Mouse (Mus musculus) neural tube, embryonic 11.5 days (tissue): ENCODE data around the gene S100a10. TPM values are rescaled to one million over a fixed set of nuclear protein-coding genes. Genes with fewer than 3 reads are reported as not detected.

Experiments used
- ATAC-seq: fragments of 200-750 bp; cut with Nextera tagmentation; 2 replicates; pipeline ENCODE4 v1.8.0; 2017; ENCODE audit warnings: moderate number of reproducible peaks, mild to moderate bottlenecking, moderate TSS enrichment, moderate library complexity; ENCODE audit not compliant: insufficient read depth, low FRiP score, low TSS enrichment
- DNase-seq: peaks from one replicate; pipeline ENCODE4 v3.0.0-alpha.2; 2015; ENCODE audit warnings: low spot score
- H3K27ac ChIP-seq: fragments of 300-500 bp; sonication (generic); 2 replicates; pipeline ENCODE4 v1.5.1; 2014; ENCODE audit warnings: low read depth, mild to moderate bottlenecking, low read length
- H3K27me3 ChIP-seq: fragments of 300-500 bp; sonication (generic); 2 replicates; pipeline ENCODE4 v1.6.1; 2014; ENCODE audit warnings: mild to moderate bottlenecking, low read length, mixed read lengths; ENCODE audit not compliant: control insufficient read depth, insufficient read depth
- H3K36me3 ChIP-seq: fragments of 300-500 bp; sonication (generic); 2 replicates; pipeline ENCODE4 v1.6.1; 2014; ENCODE audit warnings: mild to moderate bottlenecking, low read length, moderate library complexity, mixed read lengths; ENCODE audit not compliant: control insufficient read depth, insufficient read depth
- H3K4me1 ChIP-seq: fragments of 300-500 bp; sonication (generic); 2 replicates; pipeline ENCODE4 v1.6.1; 2014; ENCODE audit warnings: low read length, mixed read lengths; ENCODE audit not compliant: control insufficient read depth, insufficient read depth
- H3K4me2 ChIP-seq: fragments of 300-500 bp; sonication (generic); 2 replicates; pipeline ENCODE4 v1.6.1; 2014; ENCODE audit warnings: low read depth, mild to moderate bottlenecking, moderate library complexity
- H3K4me3 ChIP-seq: fragments of 300-500 bp; sonication (generic); 2 replicates; pipeline ENCODE4 v1.5.1; 2014; ENCODE audit warnings: low read depth, low read length
- H3K9ac ChIP-seq: fragments of 300-500 bp; sonication (generic); 2 replicates; pipeline ENCODE4 v1.6.1; 2014; ENCODE audit warnings: mild to moderate bottlenecking, low read length
- H3K9me3 ChIP-seq: fragments of 300-500 bp; sonication (generic); 2 replicates; pipeline ENCODE4 v1.6.1; 2016; ENCODE audit warnings: low read length; ENCODE audit not compliant: control insufficient read depth
- WGBS: fragments of 180-500 bp; shearing (Covaris S2); extraction: QIAGEN DNeasy Blood & Tissue Kit; methylation state at CpG from one replicate; pipeline ENCODE4 v1.1.7; 2014; 5-methylcytosine and 5-hydroxymethylcytosine counted together
- polyA plus RNA-seq: library from polyadenylated mRNA; unstranded; fragments of >200 nt; fragmentation: Nextera tagmentation; extraction: Ambion mirVana; gene quantifications from 2 replicates; pipeline ENCODE4 v1.2.1, GENCODE M21; 2014

Gene S100a10
- 202 and 203 TPM in 2 replicates for polyA plus RNA-seq

DNA sequence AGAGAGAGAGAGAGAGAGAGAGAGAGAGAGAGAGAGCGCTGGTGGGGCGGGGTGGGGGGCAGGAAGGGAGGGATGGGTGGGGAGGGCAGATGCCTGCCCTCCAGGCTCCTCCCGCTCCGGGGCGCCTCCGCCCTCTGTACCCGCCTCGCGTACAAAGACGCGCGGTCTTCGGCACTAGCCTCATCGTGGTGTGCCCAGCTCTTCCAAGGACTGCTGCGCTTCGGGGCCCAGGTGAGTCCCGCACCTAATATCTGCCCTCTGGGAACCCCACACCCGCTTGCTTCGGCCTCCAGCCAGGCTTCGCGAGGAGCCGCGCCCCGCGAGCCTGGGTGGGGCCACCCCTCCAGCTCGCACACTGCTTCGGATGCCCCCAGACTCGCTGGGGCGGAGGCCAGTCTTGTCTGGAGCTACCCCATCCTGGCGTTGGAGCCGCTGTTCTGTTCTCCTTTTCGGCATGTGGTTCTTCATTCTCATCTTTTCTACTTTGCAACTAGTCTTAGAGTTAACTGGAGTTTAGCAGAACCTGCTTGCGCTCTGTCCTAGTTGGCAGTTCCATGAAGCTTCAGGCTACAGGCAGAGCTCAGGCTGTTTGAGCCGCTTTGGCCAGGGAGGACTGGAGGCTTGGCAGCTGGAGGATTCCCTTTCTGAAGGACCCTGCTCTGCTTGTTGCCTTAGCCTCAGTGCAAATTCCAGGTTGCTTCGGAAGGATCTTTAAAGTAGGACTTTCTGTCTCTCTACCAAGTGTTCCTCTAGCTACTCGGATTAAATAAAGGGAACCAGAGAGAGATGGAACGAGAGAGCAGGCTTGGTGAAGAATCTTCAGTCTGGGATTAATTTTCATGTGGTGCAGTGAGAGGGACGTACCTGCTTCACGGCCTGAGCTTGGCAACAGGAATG is at the start of gene S100a10:
S100a10 (plus strand) TSS at position 100 of the 897 bp plus-strand sequence.
- WGBS = 4% methylated on average over 27 of the region's 39 CpGs
- H3K27ac ChIP-seq = 0 out of 2 replicates have a peak within 1 kb of the TSS, but pooled peaks have one; percentile 3

DNA sequence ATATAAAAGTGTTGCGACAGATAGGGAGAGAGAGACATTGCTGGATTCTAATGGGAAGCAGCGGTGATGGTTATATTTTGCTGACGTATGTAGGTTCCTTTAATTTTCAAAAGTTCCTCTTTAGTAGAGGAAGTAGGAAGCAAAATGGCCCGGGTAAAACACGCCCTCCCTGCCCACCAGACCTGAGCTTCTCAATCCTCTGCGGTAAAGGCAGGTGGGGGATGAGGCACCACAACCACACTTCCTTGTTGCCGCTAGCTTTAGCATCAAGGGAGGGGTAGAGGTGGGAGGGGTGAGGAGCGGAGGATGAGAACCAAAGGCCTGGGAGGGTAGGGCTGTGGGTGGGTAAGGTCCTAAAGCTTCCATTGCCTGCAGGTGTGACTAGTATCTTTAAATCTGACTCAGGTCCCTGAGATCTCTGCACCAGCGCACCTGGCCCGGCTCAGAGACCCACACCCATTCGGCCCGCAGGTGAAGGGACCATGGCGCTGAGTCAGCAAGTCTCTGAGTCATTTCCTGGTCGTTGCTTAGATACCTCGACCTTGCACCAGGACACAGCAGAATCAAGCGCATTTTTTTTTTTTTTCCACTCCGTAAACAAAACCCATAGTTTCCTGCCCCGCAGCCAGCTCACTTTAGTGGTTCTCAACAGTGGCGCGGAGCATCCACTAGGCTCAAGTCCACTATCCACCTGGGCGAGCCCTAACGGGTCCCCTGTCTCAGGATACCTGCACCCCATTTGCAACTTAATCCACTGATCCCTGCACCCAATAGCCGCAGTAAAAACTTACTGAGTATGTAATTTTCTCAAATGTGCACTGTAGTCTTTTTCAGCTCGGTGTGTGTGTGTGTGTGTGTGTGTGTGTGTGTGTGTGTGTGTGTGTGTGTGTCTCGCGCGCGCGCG is 48.7 kb upstream of the S100a10 start:
- Histone ChIP-seq H3K36me3 (no peaks in the 10 kb centered on the region), H3K9ac (no peak overlapping the region), H3K4me1 (no peaks in the 10 kb centered on the region), H3K4me2 (no peak overlapping the region), H3K27me3 (no peaks in the 10 kb centered on the region), H3K9me3 (no peaks in the 10 kb centered on the region), H3K27ac (no peak overlapping the region), H3K4me3 (no peak overlapping the region)
- ATAC-seq (no peak), DNase-seq (no peak)
- 43% methylated on average over 30 of the region's 30 CpGs for WGBS

More for the DNA sequence above, at the start of gene S100a10:
- Histone ChIP-seq H3K9ac (peak within 1 kb of the TSS; percentile 77), H3K36me3 (no peaks in the 10 kb centered on the region), H3K27me3 (no peaks in the 10 kb centered on the region), H3K4me3 (peak within 1 kb of the TSS; percentile 52), H3K4me1 (no peaks in the 10 kb centered on the region), H3K9me3 (no peaks in the 10 kb centered on the region), H3K4me2 (peak within 1 kb of the TSS; percentile 72)
- DNase-seq = peak; percentile 63
- peak; percentile 74 for ATAC-seq

DNA sequence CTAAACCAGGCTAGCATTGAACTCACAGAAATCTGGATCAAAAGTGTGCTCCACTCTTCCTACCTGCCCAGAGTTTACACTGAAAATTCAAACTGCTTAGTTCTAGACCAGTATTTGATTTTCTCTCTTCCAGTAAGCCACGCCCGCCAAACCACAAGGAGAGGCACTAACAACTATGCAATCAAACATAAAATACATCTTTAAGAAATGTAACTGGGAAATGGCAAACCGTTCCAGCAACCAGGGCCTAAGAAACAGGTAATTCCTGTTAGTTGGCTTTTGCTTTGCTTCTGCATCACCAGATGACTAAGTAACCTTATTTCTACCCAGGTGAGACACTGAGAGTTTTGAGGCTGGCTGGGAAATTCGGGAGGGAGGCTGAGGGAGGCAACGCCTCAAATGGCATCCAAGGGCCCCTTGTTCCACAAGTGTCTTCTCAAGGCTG is 48.0 kb upstream of the S100a10 start:
- no peak overlapping the region for H3K27ac ChIP-seq
- no peaks in the 10 kb centered on the region for H3K27me3 ChIP-seq
- no peaks in the 10 kb centered on the region for H3K4me1 ChIP-seq
- no peak overlapping the region for H3K4me3 ChIP-seq
- ATAC-seq (no peak), DNase-seq (no peak)
- H3K4me2 ChIP-seq = no peak overlapping the region
- no peaks in the 10 kb centered on the region for H3K36me3 ChIP-seq
- no peak overlapping the region for H3K9ac ChIP-seq
- H3K9me3 ChIP-seq = no peaks in the 10 kb centered on the region
- 81% methylated on average over 5 of the region's 5 CpGs for WGBS

DNA sequence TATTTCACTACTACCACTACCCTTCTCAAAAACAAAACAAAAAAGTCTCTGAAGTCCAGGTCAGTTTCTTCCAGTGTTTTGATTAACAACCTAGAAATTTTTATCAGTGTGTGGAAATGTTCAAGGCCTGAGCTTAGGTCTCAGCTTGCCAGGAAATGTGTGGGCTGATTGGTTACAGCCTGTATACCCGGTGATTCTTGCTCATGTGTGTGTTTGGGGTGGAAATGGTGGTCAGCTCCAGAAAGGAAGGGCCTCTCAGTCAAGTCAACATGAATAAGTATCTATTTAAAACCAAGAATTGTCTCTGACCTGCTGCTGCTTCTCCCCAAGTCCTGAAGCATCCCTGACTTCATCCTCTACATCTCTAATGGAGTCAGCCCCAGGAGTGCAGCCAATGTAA is 45.6 kb upstream of the S100a10 start:
- no peaks in the 10 kb centered on the region for H3K9me3 ChIP-seq
- DNase-seq = no peak

DNA sequence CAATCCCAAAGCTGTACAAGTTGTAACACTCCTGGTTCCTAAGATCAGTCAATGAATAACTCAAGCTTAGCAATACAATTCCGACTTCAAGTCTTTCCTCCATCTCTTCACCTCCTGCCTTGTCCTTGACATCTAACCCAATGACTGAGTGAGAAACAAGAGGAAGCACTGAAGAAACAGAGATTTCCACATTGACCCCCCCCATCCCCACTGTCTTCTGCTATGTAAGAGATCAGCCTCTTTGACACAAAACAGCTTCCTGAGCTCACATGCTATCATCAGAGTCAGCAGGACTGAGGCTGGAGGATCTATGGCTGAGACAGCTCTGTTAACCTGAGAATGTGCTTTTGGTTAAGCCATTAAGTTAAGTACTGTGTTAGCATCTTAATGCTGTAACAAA is 43.8 kb upstream of the S100a10 start:
- Histone ChIP-seq H3K27ac (no peak overlapping the region), H3K9me3 (no peaks in the 10 kb centered on the region), H3K27me3 (no peaks in the 10 kb centered on the region), H3K36me3 (no peaks in the 10 kb centered on the region), H3K4me1 (no peaks in the 10 kb centered on the region), H3K9ac (no peak overlapping the region), H3K4me3 (no peak overlapping the region), H3K4me2 (no peak overlapping the region)
- 67% methylated on average over 1 of the region's 1 CpGs for WGBS
- DNase-seq (no peak), ATAC-seq (no peak)

More for the DNA sequence above, 45.6 kb upstream of the S100a10 start:
- H3K36me3 ChIP-seq = no peaks in the 10 kb centered on the region
- no peak overlapping the region for H3K9ac ChIP-seq
- no peak overlapping the region for H3K4me2 ChIP-seq
- no peak for ATAC-seq
- H3K4me1 ChIP-seq = no peaks in the 10 kb centered on the region
- no peak overlapping the region for H3K4me3 ChIP-seq
- H3K27me3 ChIP-seq = no peaks in the 10 kb centered on the region
- WGBS = 78% methylated on average over 1 of the region's 1 CpGs
- no peak overlapping the region for H3K27ac ChIP-seq

DNA sequence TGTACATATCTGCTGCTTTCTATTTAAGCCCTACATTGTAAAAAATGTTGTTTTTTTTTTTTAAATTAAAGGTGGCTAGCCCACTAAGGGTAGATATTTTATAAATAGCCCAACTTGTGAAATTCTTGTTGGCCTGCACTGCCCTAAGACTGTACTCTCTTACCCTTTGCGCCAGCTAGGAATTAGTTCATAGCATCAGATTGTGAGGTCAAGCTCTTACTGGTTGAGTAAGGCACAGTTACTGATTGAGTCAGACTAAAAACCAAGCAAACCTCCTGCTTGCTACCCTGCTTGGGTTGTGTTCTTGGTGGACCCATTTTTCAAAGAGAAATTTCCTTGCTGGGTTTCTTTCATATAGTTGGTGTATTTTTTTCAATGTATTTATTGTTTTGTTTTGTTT is 43.1 kb upstream of the S100a10 start:
- Histone ChIP-seq H3K27me3 (no peaks in the 10 kb centered on the region), H3K9me3 (no peaks in the 10 kb centered on the region), H3K4me2 (no peak overlapping the region), H3K36me3 (no peaks in the 10 kb centered on the region), H3K4me1 (no peaks in the 10 kb centered on the region), H3K9ac (no peak overlapping the region), H3K27ac (no peak overlapping the region), H3K4me3 (no peak overlapping the region)
- 97% methylated on average over 1 of the region's 1 CpGs for WGBS
- no peak for ATAC-seq
- no peak for DNase-seq

DNA sequence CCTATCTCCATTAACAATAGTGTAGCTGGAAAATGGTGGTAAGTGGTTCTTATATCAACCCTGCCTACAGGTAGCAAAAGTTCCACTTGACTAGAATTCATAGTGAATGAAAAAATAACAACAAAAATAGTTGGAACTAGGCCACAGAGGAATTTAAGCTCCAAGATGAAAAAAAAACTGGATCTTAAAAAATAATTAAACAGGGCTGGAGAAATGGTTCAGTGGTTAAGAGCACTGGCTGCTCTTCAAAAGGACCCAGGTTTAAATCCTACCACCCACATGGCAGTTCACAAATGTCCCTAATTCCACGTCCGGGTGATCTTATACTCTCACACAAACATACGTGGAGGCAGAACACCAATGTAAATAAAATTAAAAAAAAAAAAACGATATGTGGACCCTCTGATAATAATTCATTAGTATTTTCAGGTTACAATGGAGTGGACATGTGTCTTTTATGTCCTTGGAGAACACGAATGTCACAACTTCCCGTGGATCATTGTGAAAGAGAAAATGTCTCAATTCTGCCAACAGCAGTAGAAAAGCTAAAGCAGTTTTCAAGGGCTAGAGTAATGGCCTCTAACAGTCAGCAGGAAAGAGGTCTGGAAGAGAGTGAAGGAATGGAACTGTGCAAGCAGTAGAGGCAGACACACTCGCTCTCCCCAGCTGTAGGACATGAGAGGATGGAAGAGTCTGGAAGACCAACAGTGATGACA is 42.3 kb upstream of the S100a10 start:
- Histone ChIP-seq H3K27ac (no peak overlapping the region), H3K9ac (no peak overlapping the region), H3K4me3 (no peak overlapping the region), H3K4me2 (no peak overlapping the region), H3K36me3 (no peaks in the 10 kb centered on the region), H3K27me3 (no peaks in the 10 kb centered on the region), H3K4me1 (no peaks in the 10 kb centered on the region), H3K9me3 (no peaks in the 10 kb centered on the region)
- no peak for DNase-seq
- WGBS = 80% methylated on average over 7 of the region's 7 CpGs
- no peak for ATAC-seq

DNA sequence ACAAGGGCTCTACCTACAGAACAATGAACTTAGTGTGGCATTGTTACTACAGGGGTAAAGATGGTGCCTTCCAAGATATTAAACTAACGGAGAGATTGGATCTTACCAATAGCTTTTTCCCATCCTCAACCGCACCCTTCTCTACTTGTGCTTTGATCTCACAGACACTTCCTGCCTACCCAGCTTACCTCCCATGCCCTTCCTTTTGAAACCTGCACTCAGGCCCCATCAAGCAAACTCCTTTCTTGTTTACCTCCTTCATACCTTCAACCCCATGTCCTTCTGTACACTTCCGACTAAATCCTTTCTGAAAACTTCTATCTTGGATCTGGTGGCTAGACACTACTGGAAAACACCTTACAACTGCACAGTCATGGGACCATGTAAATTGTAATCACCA is 40.3 kb upstream of the S100a10 start:
- ATAC-seq = no peak
- Histone ChIP-seq H3K9ac (no peak overlapping the region), H3K4me3 (no peak overlapping the region), H3K27ac (no peak overlapping the region), H3K4me1 (no peaks in the 10 kb centered on the region), H3K36me3 (no peaks in the 10 kb centered on the region), H3K9me3 (no peaks in the 10 kb centered on the region), H3K27me3 (no peaks in the 10 kb centered on the region), H3K4me2 (no peak overlapping the region)
- DNase-seq = no peak
- WGBS = 93% methylated on average over 3 of the region's 3 CpGs
